Mouse (Mus musculus) gastrocnemius, adult 8-10 months (tissue): ENCODE data around the gene Cuedc1. TPM values are rescaled to one million over a fixed set of nuclear protein-coding genes. Genes with fewer than 3 reads are reported as not detected.

Experiments used
- DNase-seq, 2 experiments: peaks; one replicate each; pipeline ENCODE4 v3.0.0; 2022; ENCODE audit warnings: low spot score in 2 of 2
- total RNA-seq, 4 experiments: library from RNA; stranded (reverse); gene quantifications; 2 replicates each; pipeline ENCODE4 v1.2.4; 2022

Cuedc1 gene
- total RNA-seq, 4 experiments from 2014 or later: 108 to 156 (median 116) TPM

DNA sequence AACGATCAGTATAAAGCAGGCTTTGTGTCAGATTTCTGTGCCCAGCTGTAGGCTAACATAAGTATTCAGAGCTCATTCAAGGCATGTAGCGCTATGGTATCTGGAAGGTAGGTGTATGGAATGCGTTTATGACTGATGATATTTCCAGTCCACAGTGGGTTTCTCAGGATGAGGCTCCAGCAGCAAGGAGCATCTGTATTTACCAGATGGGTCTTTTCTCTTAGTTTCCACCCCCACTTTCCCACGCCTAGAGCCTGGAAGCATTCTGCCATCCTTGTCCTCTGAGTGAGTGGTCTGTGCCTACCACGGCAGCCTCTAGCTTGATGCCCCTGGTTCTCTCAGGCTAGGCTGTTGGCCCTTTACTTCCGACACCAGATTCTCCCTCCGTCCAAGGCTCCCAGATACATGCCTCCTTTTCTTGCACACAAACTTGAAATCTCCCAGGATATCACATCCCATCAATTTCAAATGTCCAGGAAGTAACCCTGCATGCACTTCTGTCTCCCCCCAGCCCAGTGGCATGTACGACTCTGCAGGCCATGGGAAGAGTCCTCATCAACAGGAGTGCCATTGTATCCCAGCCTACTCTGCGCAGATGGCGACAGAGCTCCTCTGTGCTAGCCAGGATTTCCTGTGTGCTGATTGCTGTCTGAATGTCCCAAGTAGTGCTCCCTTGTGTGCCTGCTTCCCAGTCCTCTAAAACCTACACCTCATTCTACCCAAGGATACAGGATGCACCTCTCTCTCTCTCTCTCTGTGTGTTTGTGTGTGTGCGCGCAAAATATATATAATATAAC, 48.6 kb downstream of the Cuedc1 start:
- no peak for DNase-seq

DNA sequence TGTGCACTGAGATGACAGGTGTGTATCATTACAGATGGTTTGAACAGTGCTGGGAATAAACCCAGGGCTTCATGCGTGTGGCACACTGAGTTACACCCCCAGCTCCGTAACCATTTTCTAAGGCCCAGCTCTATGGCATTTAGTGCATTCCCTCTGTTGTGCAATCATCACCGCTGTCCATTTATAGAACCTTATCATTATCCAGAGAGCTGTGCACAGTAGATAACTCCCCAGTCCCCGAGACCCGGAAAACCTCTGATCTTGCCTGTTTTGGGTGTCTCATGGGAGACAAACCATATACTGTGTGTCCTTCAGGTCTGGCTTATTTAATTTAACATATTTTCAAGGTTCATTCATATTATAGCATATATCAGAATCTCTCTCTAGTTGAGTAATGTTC, 49.5 kb downstream of the Cuedc1 start:
- no peak for DNase-seq

DNA sequence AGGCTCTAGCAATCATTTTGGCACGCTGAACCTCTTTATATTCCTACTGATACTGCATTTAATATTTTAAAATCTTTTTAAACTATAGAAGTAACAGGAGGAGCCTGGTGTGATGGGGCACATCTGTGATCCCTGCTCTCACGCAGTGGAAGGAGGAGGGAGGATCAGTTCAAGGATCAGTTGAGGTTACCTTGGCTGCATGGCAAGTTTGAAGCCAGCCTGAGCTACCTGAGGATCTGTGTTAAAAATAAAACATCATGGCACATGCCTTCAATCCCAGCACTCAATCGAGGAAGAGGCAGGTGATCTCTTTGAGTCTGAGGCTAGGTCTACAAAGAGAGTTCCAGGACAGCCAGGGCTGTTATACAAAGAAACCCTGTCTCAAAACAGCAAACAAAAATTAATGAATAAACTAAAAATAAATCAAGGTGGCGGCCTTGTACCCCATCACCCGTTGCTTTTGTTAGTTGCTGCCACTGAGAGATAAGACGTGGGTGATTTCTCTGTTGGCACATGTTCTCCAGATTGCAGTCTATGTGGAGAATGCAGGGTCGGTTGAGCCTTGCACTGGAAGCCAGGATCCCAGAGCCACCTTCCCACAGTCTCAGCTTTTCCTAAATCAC, 50.3 kb downstream of the Cuedc1 start:
- no peak for DNase-seq

DNA sequence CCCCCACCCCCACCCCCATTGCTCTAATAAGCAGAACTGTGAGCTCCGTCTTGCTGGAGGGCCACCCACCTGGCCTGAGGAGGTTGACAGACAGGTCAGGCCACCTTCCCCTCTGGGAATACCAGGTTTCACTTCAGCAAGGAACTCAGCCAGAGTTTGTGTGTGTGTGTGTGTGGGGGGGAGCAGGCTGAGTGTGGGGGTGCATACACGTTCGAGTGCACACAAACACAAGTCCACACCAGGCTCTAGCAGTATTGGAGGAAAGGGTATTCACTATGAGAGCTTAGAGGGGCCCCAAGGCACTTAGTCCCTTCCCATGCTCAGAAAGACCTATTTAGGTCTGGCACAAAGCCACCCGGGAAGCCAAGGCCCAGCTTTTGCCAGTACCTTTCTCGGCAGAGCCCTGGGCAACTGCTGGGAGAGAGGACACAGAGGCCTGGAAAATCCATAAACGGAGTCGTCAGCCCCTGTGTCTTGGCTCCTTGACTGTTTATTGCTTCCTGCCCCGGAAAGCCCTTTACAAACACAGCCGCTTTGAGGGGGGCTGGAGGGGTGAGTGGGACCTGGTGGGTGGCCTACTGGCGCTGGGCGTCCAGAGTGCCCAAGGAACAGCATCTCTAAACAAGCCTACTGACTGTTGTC, 50.9 kb downstream of the Cuedc1 start:
- peak; percentile 61 to 71 for DNase-seq

DNA sequence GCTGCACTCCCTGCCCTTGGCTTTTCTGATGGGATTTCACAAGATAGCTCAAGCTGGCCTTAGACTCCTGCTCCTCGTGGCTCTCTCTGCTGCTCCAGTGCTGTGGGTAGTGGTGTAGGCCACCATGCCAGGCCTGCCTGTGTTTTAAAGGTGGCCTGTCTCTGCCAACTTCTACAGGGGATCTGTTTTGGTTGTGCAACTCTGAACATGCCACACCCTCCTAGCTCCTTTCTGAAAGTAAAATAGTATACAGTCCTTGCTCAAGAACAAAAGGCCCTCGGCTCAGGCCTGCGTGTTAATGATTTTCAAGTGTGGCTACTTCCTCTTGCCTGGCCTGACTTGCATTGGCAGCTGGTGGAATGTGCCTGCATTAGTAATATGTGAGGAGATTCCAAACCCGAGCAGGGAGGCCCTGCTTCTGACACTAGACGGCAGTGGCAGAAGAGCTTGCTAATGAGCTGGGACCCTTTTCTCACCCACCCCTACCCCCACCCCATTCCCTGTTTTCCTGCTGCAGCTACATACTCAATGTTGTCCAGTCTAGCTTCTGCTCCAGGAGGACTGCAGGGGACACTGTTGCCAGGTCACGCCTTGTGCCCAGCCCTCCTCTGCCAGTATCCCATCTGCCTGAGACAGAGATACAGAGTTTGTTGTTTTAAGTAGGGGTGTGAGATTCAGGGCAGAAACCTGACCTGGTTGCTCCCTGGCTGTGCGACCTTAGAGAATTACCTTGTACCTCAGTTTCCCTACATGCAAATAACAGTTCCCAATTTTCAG, 53.7 kb downstream of the Cuedc1 start:
- DNase-seq: peak in 1 of 2 experiments; percentile 59

DNA sequence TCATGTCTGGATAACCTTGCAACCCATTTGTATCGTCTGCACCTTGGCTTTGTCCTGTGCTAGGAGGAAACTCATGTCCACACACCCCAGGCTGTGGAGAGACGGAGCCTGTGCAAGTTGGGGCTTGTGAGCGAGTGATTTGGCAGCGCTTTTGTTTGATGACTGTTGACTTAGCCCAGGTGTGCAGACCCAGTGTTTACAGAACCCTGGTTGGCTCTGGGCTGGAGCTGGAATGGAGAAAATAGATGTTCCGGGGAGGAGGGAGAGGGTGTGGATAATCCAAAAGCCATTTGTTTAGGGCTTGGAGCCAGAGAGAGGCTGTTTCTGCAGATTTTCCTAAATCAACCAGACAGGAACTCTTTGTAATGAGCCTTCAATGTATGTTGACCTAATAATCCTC, 56.0 kb downstream of the Cuedc1 start:
- DNase-seq: no peak

DNA sequence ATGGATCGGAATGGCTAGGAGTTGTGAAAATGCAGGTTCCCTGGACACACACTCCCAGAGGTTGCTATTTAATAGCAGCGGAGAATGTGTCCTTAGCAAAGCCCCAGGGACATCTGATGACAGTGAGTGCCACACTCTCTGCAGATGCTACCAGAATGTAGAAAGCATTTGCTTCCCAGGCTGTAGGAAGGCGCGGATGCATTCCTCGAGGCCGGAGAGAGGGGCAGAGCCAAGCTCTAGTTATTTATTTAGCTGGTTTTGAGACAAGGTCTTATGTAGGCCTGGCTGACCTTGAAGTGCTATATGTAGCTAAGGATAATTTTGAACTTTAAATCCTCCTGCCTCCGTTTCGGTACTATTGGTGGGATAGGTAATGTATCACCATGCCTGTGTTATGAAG, 56.6 kb downstream of the Cuedc1 start:
- DNase-seq: no peak

DNA sequence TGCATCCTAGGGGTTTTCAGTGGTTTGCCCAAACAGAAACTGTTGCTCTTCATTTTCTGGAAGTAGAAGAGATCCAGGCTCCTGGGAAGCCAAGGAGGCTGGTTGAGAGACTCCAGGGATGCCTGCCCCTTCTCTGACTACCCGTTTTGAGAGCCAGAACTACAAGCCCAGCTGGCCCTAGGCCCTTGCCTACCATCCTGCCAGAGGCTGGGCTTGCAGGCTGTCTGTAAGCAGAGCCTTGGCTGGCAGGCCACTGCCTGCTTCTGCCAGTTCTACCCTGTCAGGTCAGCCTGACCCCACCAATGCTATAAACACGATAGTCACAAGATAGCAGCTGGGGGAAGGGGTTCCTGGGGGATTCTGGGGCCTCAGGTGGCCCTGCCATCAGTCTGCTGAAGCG, 57.6 kb downstream of the Cuedc1 start:
- peak; percentile 88 to 96 for DNase-seq

DNA sequence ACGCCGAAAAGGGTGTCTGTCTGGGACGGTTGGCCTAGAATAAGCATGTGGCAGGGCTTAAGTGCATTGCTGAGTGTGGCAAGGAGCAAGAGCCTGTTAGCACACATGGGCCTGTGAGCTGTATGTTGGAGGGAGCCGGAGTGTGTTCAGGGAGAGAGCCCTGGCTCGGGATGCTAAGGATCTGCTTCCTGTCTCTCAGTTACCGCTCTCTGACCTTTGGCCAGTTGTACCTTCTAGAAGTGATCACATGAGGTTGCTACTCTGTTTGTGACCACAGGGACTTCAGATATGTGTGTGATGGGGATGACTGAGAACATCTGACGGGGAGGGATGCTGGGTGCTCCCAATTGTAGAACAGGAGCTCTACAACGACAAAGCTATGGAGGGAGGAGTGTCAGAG, 58.1 kb downstream of the Cuedc1 start:
- peak in 1 of 2 experiments; percentile 65 for DNase-seq

DNA sequence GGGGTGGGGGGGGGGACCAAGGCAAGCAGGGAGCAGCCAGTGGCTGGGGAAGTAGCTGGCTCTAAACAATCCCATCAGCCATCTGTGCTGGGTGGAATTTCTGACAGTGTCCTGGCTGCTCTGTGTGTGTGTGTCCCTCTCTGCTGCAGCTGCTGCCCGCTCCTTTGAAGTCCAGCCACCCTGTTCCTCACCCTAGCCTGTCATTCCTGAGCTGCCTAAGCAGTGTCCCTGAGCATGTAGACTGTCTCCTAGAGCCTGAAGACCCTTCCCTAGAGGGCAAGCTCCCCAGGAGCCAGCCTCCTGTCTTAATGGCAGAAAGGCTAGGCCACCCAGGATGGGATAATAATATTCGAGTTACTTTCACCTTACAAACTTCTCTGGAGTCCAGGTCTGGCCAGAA, 58.5 kb downstream of the Cuedc1 start:
- DNase-seq: peak in 1 of 2 experiments; percentile 53

DNA sequence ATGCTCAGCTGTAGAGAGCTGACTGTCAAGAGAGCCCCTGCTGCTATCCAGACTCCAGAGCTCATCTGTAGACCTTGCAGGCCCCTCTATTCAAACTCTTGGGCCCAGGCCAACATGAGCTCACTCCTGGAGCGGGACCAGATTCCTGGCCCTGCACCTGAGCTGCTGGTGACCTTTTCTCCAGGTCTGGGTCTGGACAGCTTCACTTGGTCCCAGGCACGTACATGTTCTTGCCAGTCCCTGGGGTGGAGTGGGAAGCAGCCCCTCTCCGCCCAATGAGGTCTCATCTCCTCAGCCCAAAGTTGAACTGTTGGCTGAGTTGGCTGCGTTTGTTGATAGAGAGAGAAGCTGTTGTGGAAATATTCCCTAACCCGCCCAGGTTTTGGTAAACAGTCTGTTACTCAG, 61.0 kb downstream of the Cuedc1 start:
- DNase-seq: peak in 1 of 2 experiments; percentile 78

DNA sequence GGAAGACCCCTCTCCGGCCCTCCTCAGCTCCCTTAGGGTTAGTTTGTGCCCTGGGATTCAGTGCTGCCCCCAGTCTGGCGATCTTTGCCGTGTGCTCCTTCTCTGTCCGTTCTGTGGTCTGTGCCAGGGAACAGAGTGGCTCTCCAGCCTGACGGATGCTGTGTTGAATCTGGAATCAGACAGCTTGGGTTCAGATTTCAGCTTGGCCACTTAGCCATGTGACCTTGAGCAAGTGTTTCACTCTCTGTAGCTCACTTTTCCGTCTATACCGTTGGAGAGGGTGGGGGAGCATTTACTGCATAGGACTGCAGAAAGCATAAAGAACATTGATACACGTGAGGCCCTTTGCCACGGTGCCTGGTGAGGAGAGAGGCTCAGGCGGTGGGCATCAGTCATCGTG, 61.5 kb downstream of the Cuedc1 start:
- DNase-seq: peak in 1 of 2 experiments; percentile 75

DNA sequence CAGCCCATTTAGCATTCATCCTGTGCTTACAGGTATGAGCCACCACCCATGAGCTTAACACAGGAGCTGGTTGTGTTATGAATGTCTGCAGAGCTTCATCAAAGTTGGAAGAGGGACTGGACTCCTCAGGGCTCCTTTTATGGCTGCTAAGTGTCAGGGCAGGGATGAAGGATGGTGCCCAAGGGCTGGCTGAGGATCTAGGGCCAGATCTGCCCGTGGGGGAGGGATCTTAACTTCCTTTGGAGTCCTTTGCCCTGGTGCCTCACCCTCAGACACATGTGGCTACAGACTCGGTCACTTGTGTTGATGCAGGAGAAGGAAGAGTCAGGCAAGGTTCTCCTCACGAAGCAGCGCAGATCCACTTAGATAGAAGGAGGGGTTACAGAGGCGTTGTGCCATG, 62.5 kb downstream of the Cuedc1 start:
- peak in 1 of 2 experiments; percentile 65 for DNase-seq

DNA sequence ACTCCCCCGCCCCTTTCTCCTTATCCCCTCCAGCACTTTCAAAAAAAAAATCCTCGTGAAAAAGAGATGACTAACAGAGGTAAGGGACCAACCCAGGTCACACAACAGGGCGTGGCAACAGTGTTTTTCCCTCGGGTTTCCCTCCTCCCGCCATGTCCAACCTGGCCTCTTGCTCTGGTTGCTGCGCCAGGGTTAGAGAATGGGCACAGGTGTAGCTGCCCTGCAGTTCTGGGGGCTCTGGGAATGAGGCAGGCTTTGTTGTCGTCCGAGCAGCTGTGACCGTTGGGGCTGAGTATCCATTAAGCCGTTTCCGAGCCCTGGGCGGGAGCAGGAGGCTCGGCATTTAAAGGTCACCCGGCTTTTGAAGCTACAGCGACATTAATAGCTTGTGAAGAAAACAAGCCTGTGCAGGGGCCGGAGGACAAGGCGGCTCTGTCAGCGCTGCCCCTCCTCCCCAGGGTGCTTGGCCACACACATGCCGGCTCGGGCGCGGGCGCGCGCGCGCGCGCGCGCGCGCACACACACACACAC, 63.3 kb downstream of the Cuedc1 start:
- peak in 1 of 2 experiments; percentile 82 for DNase-seq

DNA sequence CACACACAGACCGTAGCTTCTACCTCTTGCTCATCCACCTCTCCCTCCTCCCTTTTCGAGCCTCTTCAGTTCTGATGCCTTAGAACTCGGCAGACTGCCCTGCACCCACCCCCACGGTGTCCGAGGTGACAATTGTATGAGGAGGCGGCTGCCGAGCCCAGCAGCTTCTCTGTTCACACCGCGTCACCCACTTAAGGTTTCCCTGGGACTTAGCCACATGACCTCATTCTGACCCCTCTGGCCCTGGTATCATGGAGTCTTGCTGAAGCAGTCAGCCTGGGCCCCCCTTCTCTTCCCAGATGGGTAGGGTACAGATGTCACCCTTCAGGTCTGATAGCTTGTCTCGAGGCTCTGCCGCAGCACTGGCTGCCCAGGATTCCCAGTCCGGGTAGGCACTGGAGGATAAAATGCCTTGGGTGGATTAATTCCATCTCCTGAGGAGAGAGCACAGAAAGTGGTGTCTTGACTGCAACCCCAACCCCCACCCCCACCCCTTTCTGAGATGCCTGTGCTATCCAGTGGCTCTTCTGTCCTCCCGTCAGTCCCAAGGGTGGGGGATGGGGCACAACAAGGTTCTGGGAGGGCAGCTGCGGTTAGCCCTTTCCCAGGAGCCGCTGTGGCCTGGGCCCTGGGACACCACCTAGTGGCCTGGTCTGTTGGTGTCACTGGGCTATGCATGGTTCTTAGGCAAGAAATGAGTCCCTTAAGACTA, 63.9 kb downstream of the Cuedc1 start:
- peak; percentile 92 to 94 for DNase-seq

DNA sequence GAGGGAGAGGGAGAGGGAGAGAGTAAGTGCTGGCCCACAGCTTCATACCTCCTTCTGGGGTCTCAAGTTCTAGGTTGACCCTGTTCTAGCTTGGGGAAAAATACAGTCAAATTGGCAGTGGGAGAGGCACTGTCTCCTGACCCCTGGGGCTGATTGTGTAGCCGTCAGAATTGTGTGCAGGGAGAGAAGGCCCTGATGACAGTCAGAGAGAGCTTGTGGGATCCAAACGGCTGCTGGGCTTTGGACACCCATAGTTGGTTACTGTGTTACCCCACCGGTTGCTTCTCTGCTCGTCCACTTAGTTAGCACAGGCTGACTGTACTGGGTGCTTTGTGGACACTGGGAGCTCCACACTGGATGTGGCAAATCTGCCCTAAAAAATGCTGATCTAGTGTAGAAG, 64.9 kb downstream of the Cuedc1 start:
- no peak for DNase-seq

DNA sequence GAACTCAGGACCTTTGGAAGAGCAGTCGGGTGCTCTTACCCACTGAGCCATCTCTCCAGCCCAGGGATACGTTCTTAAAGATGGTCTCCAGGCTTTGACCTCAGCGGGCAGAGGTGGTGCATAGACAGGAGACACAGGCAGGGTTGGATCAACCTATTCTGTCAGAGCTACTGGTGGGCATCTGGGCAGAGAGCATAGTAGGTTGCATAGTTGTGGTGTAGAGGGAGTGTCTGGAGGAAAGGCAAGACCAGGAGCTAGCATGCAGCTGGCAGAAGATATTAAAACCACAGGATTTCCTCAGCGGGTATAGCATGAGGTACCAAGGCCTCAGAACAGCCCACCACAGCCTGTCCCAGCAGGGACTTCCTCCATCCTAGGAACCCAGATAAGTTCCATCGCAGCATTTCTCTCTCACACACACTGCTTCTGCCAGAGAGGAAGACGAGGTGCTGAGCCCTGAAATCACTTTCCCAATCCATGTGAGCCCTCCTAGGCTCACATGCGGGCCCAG, 66.4 kb downstream of the Cuedc1 start:
- no peak for DNase-seq

DNA sequence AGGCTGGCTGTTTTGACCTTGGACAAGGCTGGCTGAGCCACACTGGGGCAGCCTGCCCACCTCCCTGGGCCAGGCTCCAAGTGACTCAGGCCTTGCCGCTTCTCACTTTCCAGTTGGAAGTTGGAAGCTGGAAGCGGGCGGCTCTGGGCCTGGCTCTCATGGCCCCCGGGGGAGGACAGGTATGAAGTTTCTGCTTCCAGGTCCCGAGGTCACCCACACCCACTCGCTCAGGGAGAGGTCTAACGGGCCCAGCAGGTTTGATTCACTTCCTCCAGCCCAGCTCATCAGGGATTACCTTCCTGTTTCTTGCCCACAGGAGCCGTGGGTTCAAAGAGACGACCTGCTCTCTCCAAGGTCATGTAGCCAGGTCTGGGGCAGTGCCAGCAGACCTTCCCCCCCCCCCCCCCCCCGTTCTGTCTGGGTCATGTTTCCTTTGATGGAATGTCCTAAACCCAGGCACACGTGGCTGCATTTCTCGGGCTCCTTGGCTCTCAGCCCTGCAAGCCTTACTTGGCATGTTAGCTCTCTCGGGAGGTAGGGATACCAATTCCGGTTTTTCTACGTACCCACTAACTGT, 67.0 kb downstream of the Cuedc1 start:
- DNase-seq: peak; percentile 90 to 94

DNA sequence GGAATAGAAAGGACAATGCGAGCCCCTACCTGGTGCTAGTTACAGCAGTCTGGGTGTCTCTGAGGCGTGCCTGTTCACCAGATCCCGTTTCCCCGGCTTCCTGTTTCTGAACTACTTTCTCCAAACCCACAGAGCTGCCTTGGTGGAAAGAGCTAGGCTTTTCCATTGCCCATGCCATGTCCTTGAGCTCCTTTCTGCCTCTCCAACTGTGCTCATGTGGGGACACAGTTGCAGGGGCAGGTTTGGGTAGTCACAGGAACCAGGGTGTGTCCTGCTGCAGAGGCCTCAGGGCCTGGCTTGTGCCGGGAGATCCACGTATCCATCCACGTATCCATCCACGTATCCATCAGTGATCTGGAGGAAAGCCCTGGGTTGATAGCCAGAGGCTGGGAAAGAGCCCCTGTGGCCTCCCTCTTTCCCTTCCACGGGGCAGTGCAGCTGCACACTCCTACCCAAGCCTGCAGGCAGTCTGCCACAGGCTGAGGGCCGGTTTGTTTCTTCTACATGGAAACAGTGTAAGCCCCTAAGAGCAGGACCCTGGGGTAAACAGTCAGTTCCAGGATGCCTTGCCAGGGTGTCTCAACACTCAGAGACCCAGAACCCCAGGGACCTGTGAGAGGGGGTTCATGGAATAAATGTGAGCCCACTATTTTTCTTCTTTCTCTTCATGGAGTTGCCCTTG, 68.0 kb downstream of the Cuedc1 start:
- peak in 1 of 2 experiments; percentile 41 for DNase-seq

DNA sequence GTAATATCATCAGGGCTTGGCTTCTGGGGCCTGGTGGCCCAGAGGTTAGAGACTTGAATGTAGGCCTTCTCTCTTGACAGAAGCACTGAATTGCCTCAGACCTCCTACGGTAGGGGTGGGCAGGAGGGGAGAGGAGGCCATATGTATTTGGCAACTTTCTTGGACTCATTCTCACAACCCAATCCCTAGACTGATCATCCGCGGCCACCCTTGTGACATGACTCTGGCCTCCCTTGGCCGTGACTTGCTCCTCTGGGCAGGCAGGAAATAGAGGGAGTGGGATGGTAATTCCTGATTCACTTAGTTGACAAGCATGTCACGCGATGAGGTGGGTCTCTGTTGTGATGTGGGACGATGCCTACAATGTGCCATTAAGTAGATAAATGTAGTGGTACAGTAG, 68.6 kb downstream of the Cuedc1 start:
- DNase-seq: no peak
